Mouse (Mus musculus): ENCODE measurements around the gene Epor.

DNA sequence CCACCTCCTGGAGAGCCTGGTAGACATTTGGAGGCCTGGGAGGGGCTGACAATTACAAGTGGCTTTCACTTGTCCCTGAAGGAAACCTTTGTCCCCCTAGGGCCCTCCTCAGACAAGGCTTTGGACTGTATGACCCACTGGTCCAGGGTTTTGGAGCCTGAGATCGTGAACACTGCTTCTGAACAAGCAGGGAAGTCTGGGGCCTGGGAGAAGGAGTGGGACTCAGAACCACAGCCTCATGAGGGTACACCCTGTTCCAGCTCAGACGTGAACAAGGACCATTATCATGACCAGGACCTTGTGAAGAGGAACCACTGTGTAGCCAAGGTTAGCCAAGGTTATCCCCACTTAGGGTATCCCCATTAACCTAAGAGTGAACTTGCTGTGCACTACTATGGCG, 34.1 kb downstream of the Epor start:
- TF ChIP-seq MAFK (IDR thresholded peaks at IDR 0.05; ENCODE audit: insufficient replicate concordance, low read length) (no peak), POLR2A (IDR thresholded peaks at IDR 0.05; ENCODE audit: low read depth, low read length) (no peak), CTCF (conservative IDR thresholded peaks at IDR 0.05 in 1 of 2, IDR thresholded peaks at IDR 0.05 in 1 of 2; ENCODE audit: low read depth in 2 of 2, low read length in 2 of 2) (no peak), ZC3H11A (IDR thresholded peaks at IDR 0.05; ENCODE audit: low read depth, low read length) (no peak)
